Mouse (Mus musculus) urinary bladder, postnatal 36 days (tissue): ENCODE data around the gene Scgb3a1.

Experiments used
- DNase-seq, 2 experiments: peaks; one replicate each; pipeline ENCODE4 v3.0.0; 2022; ENCODE audit warnings: low spot score in 2 of 2, mixed read lengths in 1 of 2

The Scgb3a1 gene

GRCm38 (mm10) chr11:49663310-49663709, at the start of gene Scgb3a1:
Gene Scgb3a1 (plus strand): TSS chr11:49663610.
- no peak for DNase-seq

- DNase-seq = no peak
Observed at GRCm38 (mm10) chr11:49615856-49616725, 47.3 kb upstream of the Scgb3a1 start.

- DNase-seq = no peak
Observed at GRCm38 (mm10) chr11:49618476-49618875, 44.9 kb upstream of the Scgb3a1 start.

GRCm38 (mm10) chr11:49621953-49622352, 41.5 kb upstream of the Scgb3a1 start:
- no peak for DNase-seq

- no peak for DNase-seq
Observed at GRCm38 (mm10) chr11:49624156-49624555, 39.3 kb upstream of the Scgb3a1 start.

- DNase-seq = no peak
Observed at GRCm38 (mm10) chr11:49625863-49626262, 37.5 kb upstream of the Scgb3a1 start.

- no peak for DNase-seq
Observed at GRCm38 (mm10) chr11:49626748-49627147, 36.7 kb upstream of the Scgb3a1 start.

- DNase-seq = no peak
Observed at GRCm38 (mm10) chr11:49631154-49631553, 32.3 kb upstream of the Scgb3a1 start.

GRCm38 (mm10) chr11:49632256-49632655, 31.2 kb upstream of the Scgb3a1 start:
- DNase-seq = no peak

- no peak for DNase-seq
Observed at GRCm38 (mm10) chr11:49634101-49634500, 29.3 kb upstream of the Scgb3a1 start.

- DNase-seq = no peak
Observed at GRCm38 (mm10) chr11:49635671-49636070, 27.7 kb upstream of the Scgb3a1 start.

- DNase-seq = no peak
Observed at GRCm38 (mm10) chr11:49636449-49636848, 27.0 kb upstream of the Scgb3a1 start.

- no peak for DNase-seq
Observed at GRCm38 (mm10) chr11:49645677-49646076, 17.7 kb upstream of the Scgb3a1 start.

- no peak for DNase-seq
Observed at GRCm38 (mm10) chr11:49650113-49650993, 13.1 kb upstream of the Scgb3a1 start.

GRCm38 (mm10) chr11:49650994-49651761, 12.2 kb upstream of the Scgb3a1 start:
- no peak for DNase-seq

GRCm38 (mm10) chr11:49651762-49652322, 11.6 kb upstream of the Scgb3a1 start:
- DNase-seq = no peak

- DNase-seq = peak; percentile 71 to 75
Observed at GRCm38 (mm10) chr11:49652401-49653078, 10.9 kb upstream of the Scgb3a1 start.

- DNase-seq = no peak
Observed at GRCm38 (mm10) chr11:49653079-49653408, 10.4 kb upstream of the Scgb3a1 start.

GRCm38 (mm10) chr11:49654651-49655050, 8.8 kb upstream of the Scgb3a1 start:
- no peak for DNase-seq

GRCm38 (mm10) chr11:49655501-49655900, 7.9 kb upstream of the Scgb3a1 start:
- no peak for DNase-seq

- DNase-seq = no peak
Observed at GRCm38 (mm10) chr11:49658065-49658464, 5.3 kb upstream of the Scgb3a1 start.
